Mouse (Mus musculus) WW6 (cell line): ENCODE data around the gene S100a8.

Experiments
- DNase-seq: peaks from one replicate; pipeline ENCODE4 v3.0.0-alpha.2; 2013; ENCODE audit warnings: low read depth, low spot score

Gene S100a8

GRCm38 (mm10) chr3:90668846-90669245 lies at the start of gene S100a8:
S100a8 (plus strand) TSS chr3:90668978.
- no peak for DNase-seq

- no peak for DNase-seq
Measured at GRCm38 (mm10) chr3:90621552-90621951, 47.2 kb upstream of the S100a8 start.

GRCm38 (mm10) chr3:90623435-90624071 lies 45.2 kb upstream of the S100a8 start:
- no peak for DNase-seq

- DNase-seq = no peak
Measured at GRCm38 (mm10) chr3:90625496-90625895, 43.3 kb upstream of the S100a8 start.

GRCm38 (mm10) chr3:90626266-90627021 lies 42.3 kb upstream of the S100a8 start:
- DNase-seq = no peak

- no peak for DNase-seq
Measured at GRCm38 (mm10) chr3:90627366-90627765, 41.4 kb upstream of the S100a8 start.

- no peak for DNase-seq
Measured at GRCm38 (mm10) chr3:90627807-90628206, 41.0 kb upstream of the S100a8 start.

GRCm38 (mm10) chr3:90629298-90629697 lies 39.5 kb upstream of the S100a8 start:
- DNase-seq = no peak

- DNase-seq = no peak
Measured at GRCm38 (mm10) chr3:90631984-90632383, 36.8 kb upstream of the S100a8 start.

GRCm38 (mm10) chr3:90638511-90639275 lies 30.1 kb upstream of the S100a8 start:
- DNase-seq = no peak

- no peak for DNase-seq
Measured at GRCm38 (mm10) chr3:90639511-90640154, 29.1 kb upstream of the S100a8 start.

GRCm38 (mm10) chr3:90640981-90641380 lies 27.8 kb upstream of the S100a8 start:
- DNase-seq = no peak

GRCm38 (mm10) chr3:90644220-90644619 lies 24.6 kb upstream of the S100a8 start:
- no peak for DNase-seq

GRCm38 (mm10) chr3:90647291-90647690 lies 21.5 kb upstream of the S100a8 start:
- no peak for DNase-seq

GRCm38 (mm10) chr3:90648981-90649380 lies 19.8 kb upstream of the S100a8 start:
- DNase-seq = no peak

- DNase-seq = no peak
Measured at GRCm38 (mm10) chr3:90649832-90650231, 18.9 kb upstream of the S100a8 start.

GRCm38 (mm10) chr3:90652878-90653508 lies 15.8 kb upstream of the S100a8 start:
- DNase-seq = no peak

GRCm38 (mm10) chr3:90653717-90654116 lies 15.1 kb upstream of the S100a8 start, which contains the start of gene S100a7a:
S100a7a (plus strand) TSS chr3:90654017.
- no peak for DNase-seq

- no peak for DNase-seq
Measured at GRCm38 (mm10) chr3:90657405-90657804, 11.4 kb upstream of the S100a8 start.

- no peak for DNase-seq
Measured at GRCm38 (mm10) chr3:90659364-90660044, 9.3 kb upstream of the S100a8 start.

GRCm38 (mm10) chr3:90664219-90664618 lies 4.6 kb upstream of the S100a8 start:
- no peak for DNase-seq
